Mouse (Mus musculus) Patski (cell line): ENCODE data around the gene Camta2. TPM values are rescaled to one million over a fixed set of nuclear protein-coding genes. Genes with fewer than 3 reads are reported as not detected.
A peak's percentile ranks its signal among the peaks of the same experiment; 100 is the strongest.

Source experiments
- ATAC-seq: fragments of 100-300 bp; one replicate; pipeline ENCODE4 v1.8.0; 2021
- CTCF ChIA-PET: fragments of 350-600 bp; sonication (Branson Sonifier 250); formaldehyde crosslinking; loops from one replicate; lab custom pipeline; 2022; ENCODE audit warnings: inconsistent platforms; lab: Charles Lee
- POLR2A ChIA-PET: fragments of 350-600 bp; sonication (Branson Sonifier 250); formaldehyde crosslinking; loops from one replicate; lab custom pipeline; 2022; ENCODE audit warnings: antibody characterized with exemption, inconsistent platforms; lab: Charles Lee
- DNase-seq: peaks from one replicate; pipeline ENCODE4 v3.0.0-alpha.2; 2011; ENCODE audit warnings: low read depth, low spot score
- H3K27me3 ChIP-seq: fragments of 371-371 bp; one replicate; pipeline ENCODE4 v1.5.1; 2021
- CTCF ChIP-seq: fragments of 100-300 bp; IDR thresholded peaks from one replicate; pipeline ENCODE4 v1.5.1; 2021
- in situ Hi-C: fragments of 300-500 bp; cut with MboI; formaldehyde crosslinking; loops from 3 replicates; pipeline ENCODE4 v1.11.1; 2018; ENCODE audit warnings: low pct_unique_long_range_greater_than_20kb, mixed read lengths
- polyA plus RNA-seq: library from polyadenylated mRNA; unstranded; gene quantifications from one replicate; pipeline ENCODE4 v1.2.3, GENCODE M21; 2021

Camta2 gene
- polyA plus RNA-seq, 1 experiment from 2014 or later: 22.2 TPM

DNA sequence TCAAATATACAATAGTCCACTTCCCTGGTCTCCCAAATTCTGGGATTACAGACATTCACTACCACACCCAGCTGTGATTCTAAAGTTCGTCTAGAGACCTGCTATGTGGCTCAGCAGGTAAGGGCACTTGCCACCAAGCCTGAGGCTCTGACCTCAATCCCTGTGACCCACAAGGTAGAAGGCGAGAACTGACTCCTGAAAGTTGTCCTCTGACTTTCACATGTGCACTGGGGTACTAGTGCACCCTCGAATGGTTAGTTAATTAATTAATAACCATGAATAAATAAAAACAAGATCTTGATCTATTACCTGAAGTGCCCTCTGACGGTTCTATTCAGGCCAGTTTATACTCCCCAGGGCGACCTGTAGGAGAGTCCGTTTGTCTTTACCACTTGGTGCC, 25.3 kb upstream of the Camta2 start:
- no peak for TF ChIP-seq CTCF
- ChIA-PET POLR2A (no interaction called here), CTCF (no interaction called here)
- no peak for ATAC-seq
- H3K27me3 ChIP-seq: no peaks in the 10 kb centered on the region
- in situ Hi-C loops: no loop called here
- no peak for DNase-seq

GRCm38 (mm10) chr11:70711026-70711425, 23.1 kb upstream of the Camta2 start:
- no peaks in the 10 kb centered on the region for H3K27me3 ChIP-seq
- ChIA-PET CTCF (no interaction called here), POLR2A (interaction anchor here (0.7 to 1.1 kb wide), 2 partner anchors 8 to 82 kb away, joined by 3 to 5 read pairs; no protein-coding TSS in a partner anchor)
- TF ChIP-seq CTCF: no peak
- ATAC-seq (no peak), DNase-seq (no peak)
- in situ Hi-C loops: no loop called here

GRCm38 (mm10) chr11:70706127-70706526, 18.2 kb upstream of the Camta2 start:
- H3K27me3 ChIP-seq: no peaks in the 10 kb centered on the region
- CTCF ChIA-PET: no interaction called here
- DNase-seq: no peak
- TF ChIP-seq CTCF: no peak
- ATAC-seq: no peak
- in situ Hi-C loops: no loop called here
- POLR2A ChIA-PET: no interaction called here

GRCm38 (mm10) chr11:70702781-70703180, 14.9 kb upstream of the Camta2 start:
- in situ Hi-C loops: no loop called here
- no peak for TF ChIP-seq CTCF
- DNase-seq (no peak), ATAC-seq (no peak)
- H3K27me3 ChIP-seq: no peaks in the 10 kb centered on the region
- ChIA-PET CTCF (interaction anchor here (1.0 to 1.5 kb wide), 4 partner anchors 13 to 271 kb away, joined by 3 to 5 read pairs (median 3); partner anchors contain the start of gene Camta2), POLR2A (interaction anchor here (0.6 to 1.0 kb wide), 2 partner anchors 8 to 803 kb away, joined by 3 to 6 read pairs; no protein-coding TSS in a partner anchor)

- POLR2A ChIA-PET: interaction anchor here (0.6 to 1.0 kb wide), 2 partner anchors 9 to 802 kb away, joined by 3 to 6 read pairs; no protein-coding TSS in a partner anchor
- no peak for DNase-seq
- in situ Hi-C loops: no loop called here
- no peaks in the 10 kb centered on the region for H3K27me3 ChIP-seq
- CTCF ChIA-PET: interaction anchor here (1.0 to 1.5 kb wide), 4 partner anchors 12 to 270 kb away, joined by 3 to 5 read pairs (median 3); partner anchors contain the start of gene Camta2
- no peak for TF ChIP-seq CTCF
- no peak for ATAC-seq
Observed at GRCm38 (mm10) chr11:70701984-70702733, 14.3 kb upstream of the Camta2 start.

GRCm38 (mm10) chr11:70701221-70701955, 13.5 kb upstream of the Camta2 start:
- H3K27me3 ChIP-seq: no peaks in the 10 kb centered on the region
- ATAC-seq: no peak
- in situ Hi-C loops: no loop called here
- DNase-seq: no peak
- no peak for TF ChIP-seq CTCF
- POLR2A ChIA-PET: interaction anchor here (0.5 to 2.0 kb wide), 2 partner anchors 14 to 138 kb away, joined by 7 to 8 read pairs; partner anchors contain the start of gene Camta2
- CTCF ChIA-PET: no interaction called here

- H3K27me3 ChIP-seq: no peaks in the 10 kb centered on the region
- DNase-seq (no peak), ATAC-seq (peak; percentile 54)
- in situ Hi-C loops: no loop called here
- no peak for TF ChIP-seq CTCF
- CTCF ChIA-PET: no interaction called here
- POLR2A ChIA-PET: interaction anchor here (1.5 to 2.0 kb wide), 2 partner anchors 11 to 13 kb away, joined by 5 to 7 read pairs; partner anchors contain the start of gene Camta2
Observed at GRCm38 (mm10) chr11:70700613-70701012, 12.7 kb upstream of the Camta2 start.

- DNase-seq: peak; percentile 63
- TF ChIP-seq CTCF: no peak
- H3K27me3 ChIP-seq: no peaks in the 10 kb centered on the region
- in situ Hi-C loops: no loop called here
- ChIA-PET POLR2A (interaction anchor here (1.5 to 2.0 kb wide), 2 partner anchors 11 to 13 kb away, joined by 5 to 7 read pairs; partner anchors contain the start of gene Camta2), CTCF (interaction anchor here (0.6 kb wide), 1 partner anchor 12 kb away, joined by 3 read pairs; the partner anchor contains the start of gene Camta2)
- peak; percentile 81 for ATAC-seq
Observed at GRCm38 (mm10) chr11:70699722-70700556, 12.0 kb upstream of the Camta2 start, which contains the start of the genes Inca1 and Kif1c. TSS of gene Inca1 (minus strand) at chr11:70700155. TSS of gene Kif1c (plus strand) at chr11:70700548.

GRCm38 (mm10) chr11:70699051-70699450, 11.1 kb upstream of the Camta2 start:
- ATAC-seq: no peak
- POLR2A ChIA-PET: interaction anchor here (1.5 to 2.0 kb wide), 2 partner anchors 10 to 12 kb away, joined by 5 to 7 read pairs; partner anchors contain the start of gene Camta2

More at GRCm38 (mm10) chr11:70699051-70699450, 11.1 kb upstream of the Camta2 start:
- in situ Hi-C loops: no loop called here
- no peak for DNase-seq
- CTCF ChIA-PET: interaction anchor here (0.6 to 1.4 kb wide), 3 partner anchors 11 to 14 kb away, joined by 3 to 4 read pairs (median 3); partner anchors contain the start of gene Camta2
- H3K27me3 ChIP-seq: no peaks in the 10 kb centered on the region
- TF ChIP-seq CTCF: no peak
